14 mouse cellular contexts compared by ENCODE assay signal in the genomic region with DNA sequence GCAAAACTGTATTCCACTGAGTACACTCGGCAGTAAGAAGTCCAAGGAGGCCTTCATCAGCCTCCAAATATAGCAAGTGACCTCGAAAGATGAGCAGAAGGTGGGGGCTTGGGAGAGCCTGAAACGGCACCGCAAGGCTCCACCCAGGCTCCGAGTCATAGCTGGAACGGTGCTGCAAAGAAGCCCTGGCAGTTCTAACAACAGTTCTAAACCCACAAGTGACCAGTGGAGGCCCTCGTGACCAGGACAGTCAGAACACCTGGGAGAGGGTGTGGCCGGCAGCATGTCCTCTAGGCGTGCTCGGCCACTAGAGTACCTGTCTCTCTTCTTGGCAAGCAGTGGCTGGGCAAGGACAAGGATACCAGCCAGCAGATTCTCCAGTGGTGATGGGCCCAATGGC. TPM values are rescaled to one million over a fixed set of nuclear protein-coding genes. Genes with fewer than 3 reads are reported as not detected.
A peak's percentile ranks its signal among the peaks of the same experiment; 100 is the strongest.
DNase-seq lines count a peak whose midpoint lies in the region; ATAC-seq lines count a peak whose summit lies in the region.
"Had no signal": no experiment of that assay in that cellular context is flagged by ENCODE, and none has a peak within 500 bp of the region (broad histone marks: within the 10 kb centered on the region; RNA-seq: fewer than 3 reads in every experiment).

No protein-coding gene starts in this region.

- H3K4me1 ChIP-seq in heart, embryonic 10.5 days: peaks cover 92% of the 10 kb centered on the region
- H3K4me1 ChIP-seq in heart, embryonic 11.5 days (ENCODE audit: control insufficient read depth, insufficient read depth, low read length): peaks cover 61% of the 10 kb centered on the region

- intact Hi-C loops in gastrocnemius, postnatal 36 days (cut with DNase I): no loop called here

- H3K36me3 ChIP-seq in heart, embryonic 10.5 days: peaks cover 26% of the 10 kb centered on the region
- H3K36me3 ChIP-seq in heart, embryonic 11.5 days (ENCODE audit: control insufficient read depth, insufficient read depth, low read length): peaks cover 7% of the 10 kb centered on the region; the same call in 1 of the 2 replicates
- H3K36me3 ChIP-seq: embryonic facial prominence, embryonic 15.5 days had no signal

- 72% methylated on average over 10 of the region's 10 CpGs for WGBS in heart, embryonic 10.5 days
- WGBS in heart, embryonic 11.5 days (ENCODE audit: insufficient replicate concordance): 69% methylated on average over 10 of the region's 10 CpGs

- peak overlapping the region; percentile 64; the same call in 1 of the 2 replicates for H3K27ac ChIP-seq in heart, embryonic 10.5 days
- no peak overlapping the region for H3K27ac ChIP-seq in heart, embryonic 11.5 days (ENCODE audit: low read depth, low read length)
- H3K27ac ChIP-seq: embryonic facial prominence, embryonic 15.5 days; forebrain, embryonic 15.5 days; heart, embryonic 15.5 days; left cerebral cortex, adult 2 months had no signal

- no peaks in the 10 kb centered on the region for H3K9me3 ChIP-seq in heart, embryonic 10.5 days
- H3K9me3 ChIP-seq in heart, embryonic 11.5 days (replicated peaks; ENCODE audit: control insufficient read depth, low read length): no peaks in the 10 kb centered on the region
- H3K9me3 ChIP-seq: embryonic facial prominence, embryonic 15.5 days; forebrain, embryonic 15.5 days; heart, embryonic 15.5 days had no signal

- no peak for ATAC-seq in heart, embryonic 11.5 days (replicated peaks; ENCODE audit: insufficient number of reproducible peaks, low FRiP score, low TSS enrichment)
- ATAC-seq: forebrain, embryonic 15.5 days had no signal

- no peak overlapping the region for H3K9ac ChIP-seq in heart, embryonic 11.5 days (ENCODE audit: low read depth, low read length)
- H3K9ac ChIP-seq: embryonic facial prominence, embryonic 15.5 days; forebrain, embryonic 15.5 days; heart, embryonic 15.5 days had no signal

- no peaks in the 10 kb centered on the region for H3K27me3 ChIP-seq in heart, embryonic 10.5 days (ENCODE audit: insufficient read depth, poor library complexity, severe bottlenecking)
- no peaks in the 10 kb centered on the region for H3K27me3 ChIP-seq in heart, embryonic 11.5 days (ENCODE audit: control insufficient read depth, insufficient read depth, low read length)
- H3K27me3 ChIP-seq: embryonic facial prominence, embryonic 15.5 days; forebrain, embryonic 15.5 days; heart, embryonic 15.5 days had no signal

- peak; percentile 76 for DNase-seq in adrenal gland, adult 2 months
- no peak for DNase-seq in adrenal gland, postnatal 4 days (ENCODE audit: low spot score in 2 of 2)
- DNase-seq in heart, embryonic 10.5 days (ENCODE audit: low spot score): no peak
- peak; percentile 25 for DNase-seq in Muller cell, postnatal 12 days (ENCODE audit: inconsistent ontology term)
- DNase-seq in gastrocnemius, postnatal 36 days: peak; percentile 35 to 38
- DNase-seq in layer of hippocampus, postnatal 14 days (ENCODE audit: low spot score in 2 of 2): no peak
- no peak for DNase-seq in layer of hippocampus, adult 9-11 months
- DNase-seq: B cell, adult 2 months; kidney, postnatal 25 days had no signal

- H3K4me3 ChIP-seq in heart, embryonic 10.5 days: no peak overlapping the region
- H3K4me3 ChIP-seq in heart, embryonic 11.5 days (ENCODE audit: low read depth, low read length): no peak overlapping the region
- H3K4me3 ChIP-seq: embryonic facial prominence, embryonic 15.5 days; forebrain, embryonic 15.5 days; heart, embryonic 15.5 days; left cerebral cortex, adult 2 months had no signal

- H3K4me2 ChIP-seq in heart, embryonic 11.5 days: no peak overlapping the region
- H3K4me2 ChIP-seq: embryonic facial prominence, embryonic 15.5 days; forebrain, embryonic 15.5 days; heart, embryonic 15.5 days had no signal

RNA-seq across cellular contexts. Expression of a gene that starts 27.9 kb away (rescaled TPM):
- 10 to 100 TPM; 34.0 to 44.3 TPM for total RNA-seq in adrenal gland, adult 2 months (2021)
- polyA plus RNA-seq in adrenal gland, adult 2 months (2012; rRNA removed): 17.5 and 19.9 TPM in 2 replicates
- 10 to 100 TPM; 71.0 to 71.9 TPM for total RNA-seq in adrenal gland, postnatal 4 days (2021)
- polyA plus RNA-seq in heart, embryonic 10.5 days (2016; fragmentation: Nextera tagmentation; extraction: Ambion mirVana): 25.8 and 37.3 TPM in 2 replicates
- polyA plus RNA-seq in heart, embryonic 11.5 days (2014; fragmentation: Nextera tagmentation; extraction: Ambion mirVana): 32.3 and 53.2 TPM in 2 replicates
- total RNA-seq in gastrocnemius, postnatal 36 days (2021): 10 to 100 TPM; 49.6 to 54.7 TPM
- 10 to 100 TPM; 95.3 to 96.0 TPM for total RNA-seq in layer of hippocampus, postnatal 14 days (2021)

Comparison
In these comparisons a context has a peak if more than half of its experiments do, and no peak if none do; other contexts are left out.
1. DNase-seq: peak in adrenal gland, adult 2 months (single experiment), Muller cell, postnatal 12 days (single experiment) and gastrocnemius, postnatal 36 days (2 of 2); none in adrenal gland, postnatal 4 days (0 of 2), heart, embryonic 10.5 days (single experiment), layer of hippocampus, postnatal 14 days (0 of 2) and layer of hippocampus, adult 9-11 months (single experiment).